Mouse (Mus musculus): ENCODE data around the gene Hephl1. TPM values are rescaled to one million over a fixed set of nuclear protein-coding genes. Genes with fewer than 3 reads are reported as not detected.

The Hephl1 gene
- total RNA-seq, 2 experiments from 2014 or later: 0.54 to 0.71 TPM

GRCm38 (mm10) chr9:15018756-15019131, 93.2 kb downstream of the Hephl1 start:
- DNase-seq (ENCODE audit: low spot score in 2 of 2): no peak

- no peak for DNase-seq (ENCODE audit: low spot score in 2 of 2)
Observed at GRCm38 (mm10) chr9:15017791-15018755, 93.8 kb downstream of the Hephl1 start.

- DNase-seq (ENCODE audit: low spot score in 2 of 2): peak; percentile 49 to 77
Observed at GRCm38 (mm10) chr9:15015223-15015956, 96.5 kb downstream of the Hephl1 start.

GRCm38 (mm10) chr9:15007566-15007965, 104.3 kb downstream of the Hephl1 start:
- no peak for DNase-seq (ENCODE audit: low spot score in 2 of 2)

- no peak for DNase-seq (ENCODE audit: low spot score in 2 of 2)
Observed at GRCm38 (mm10) chr9:15004298-15004685, 107.6 kb downstream of the Hephl1 start.

- no peak for DNase-seq (ENCODE audit: low spot score in 2 of 2)
Observed at GRCm38 (mm10) chr9:15003676-15004297, 108.1 kb downstream of the Hephl1 start.

GRCm38 (mm10) chr9:15002995-15003613, 108.8 kb downstream of the Hephl1 start:
- DNase-seq (ENCODE audit: low spot score in 2 of 2): no peak

Other genes starting within 250 kb of the Hephl1 start
- gene Izumo1r, start 208.2 kb downstream of the Hephl1 start, total RNA-seq (2021): not detected
- gene Panx1, start 66.6 kb downstream of the Hephl1 start, total RNA-seq (2021): 10 to 100 TPM; 37.5 to 42.5 TPM
- 1 to 10 TPM in 1 of 2 experiments, under 1 TPM in 1; 0.81 to 1.3 TPM for gene Vstm5, start 126.9 kb upstream of the Hephl1 start, total RNA-seq (2021)
- 10 to 100 TPM; 19.8 to 26.0 TPM for gene Med17, start 167.8 kb upstream of the Hephl1 start, total RNA-seq (2021)
- gene Taf1d, start 194.1 kb upstream of the Hephl1 start, total RNA-seq (2021): 10 to 100 TPM; 66.9 to 89.1 TPM
- gene 4931406C07Rik, start 194.3 kb upstream of the Hephl1 start, total RNA-seq (2021): 10 to 100 TPM; 19.5 to 20.6 TPM
- 10 to 100 TPM; 13.2 to 18.0 TPM for gene Cep295, start 245.7 kb upstream of the Hephl1 start, total RNA-seq (2021)

All from gastrocnemius, postnatal 4 days (tissue).